Mouse (Mus musculus) cerebellum, postnatal 10 days (tissue): Measurements from ENCODE around the gene Sox18.

ENCODE experiments used
- DNase-seq, 2 experiments: peaks; one replicate each; pipeline ENCODE4 v3.0.0; 2021; ENCODE audit warnings: mixed read lengths in 2 of 2

The Sox18 gene

DNA sequence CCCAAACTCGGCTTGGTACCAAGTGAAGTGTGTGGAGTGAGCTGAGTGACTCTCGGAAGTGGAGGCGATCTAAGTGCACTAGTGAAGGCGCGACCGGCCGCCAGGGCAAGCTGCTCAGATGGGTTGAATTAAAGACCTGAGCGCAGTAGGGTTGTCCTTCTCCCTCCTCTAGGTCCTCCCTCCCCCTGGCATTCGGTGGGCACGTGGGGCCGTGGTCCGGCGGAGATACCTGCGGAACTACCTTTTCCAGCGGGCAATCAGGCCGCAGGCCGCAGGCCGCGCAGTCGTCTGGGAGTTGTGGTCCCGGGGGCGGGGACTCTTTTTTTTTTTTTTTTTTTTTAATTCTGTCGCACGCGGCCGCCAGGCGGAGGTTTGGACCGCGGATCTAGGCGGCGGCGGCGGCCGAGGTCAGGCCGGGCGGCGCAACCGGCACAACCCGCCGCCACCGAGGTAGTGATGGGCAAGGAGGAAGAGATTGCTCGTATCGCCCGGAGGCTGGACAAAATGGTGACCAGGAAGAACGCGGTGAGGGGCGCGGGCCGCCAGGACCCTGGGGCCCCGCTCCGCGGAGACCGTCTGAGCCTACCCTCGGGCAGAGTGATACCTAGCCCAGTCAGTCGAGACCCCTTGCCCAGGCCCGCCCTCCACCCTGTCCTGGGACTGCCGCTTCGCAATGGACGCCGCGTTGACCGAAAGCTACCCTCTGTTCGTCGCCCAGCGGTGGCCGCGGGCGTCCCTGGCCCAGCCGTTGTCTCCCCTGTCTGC lies 8.7 kb upstream of the Sox18 start, which contains the start of gene Tcea2:
Gene Tcea2, plus strand, starts transcription at position 360 of the 765 bp plus-strand sequence.
- DNase-seq, result peak; percentile 88 to 89

DNA sequence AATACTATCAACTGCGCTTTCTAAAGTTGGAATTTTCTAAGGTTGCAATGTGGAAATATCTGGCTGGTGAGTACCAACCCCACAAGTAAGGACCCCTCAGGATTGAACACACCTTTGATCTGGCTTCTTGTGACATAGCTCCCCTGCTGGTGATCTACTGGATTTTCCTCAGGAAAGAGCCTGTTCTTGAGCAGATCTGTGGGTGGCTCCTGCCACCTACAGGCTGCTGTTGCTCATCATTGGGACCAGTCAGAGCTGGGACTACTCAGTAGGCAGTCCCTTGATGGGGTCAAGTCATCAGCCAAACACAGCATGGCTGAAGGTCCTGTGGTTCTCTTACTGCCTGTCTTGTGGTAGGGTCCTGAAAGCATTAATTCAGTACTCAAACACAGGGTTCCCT lies 7.3 kb upstream of the Sox18 start:
- DNase-seq, result peak; percentile 80 to 81

DNA sequence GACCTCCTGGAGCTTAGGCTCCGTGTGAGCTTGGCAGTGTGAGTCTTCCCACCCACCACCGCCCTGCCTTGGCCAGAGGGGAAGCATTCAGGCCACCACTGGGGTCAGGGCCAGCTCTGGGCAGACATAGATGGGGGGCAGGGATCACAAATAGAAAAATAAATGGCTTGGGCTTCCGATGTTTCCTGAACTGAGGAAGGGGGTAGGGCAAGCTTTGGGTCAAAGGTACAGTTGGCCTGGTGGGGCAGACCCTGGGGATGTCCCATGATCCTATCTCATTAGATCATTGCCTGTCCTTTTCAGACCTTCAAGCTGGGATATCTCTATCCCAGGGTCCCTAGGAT lies 6.3 kb upstream of the Sox18 start:
- DNase-seq, result no peak

DNA sequence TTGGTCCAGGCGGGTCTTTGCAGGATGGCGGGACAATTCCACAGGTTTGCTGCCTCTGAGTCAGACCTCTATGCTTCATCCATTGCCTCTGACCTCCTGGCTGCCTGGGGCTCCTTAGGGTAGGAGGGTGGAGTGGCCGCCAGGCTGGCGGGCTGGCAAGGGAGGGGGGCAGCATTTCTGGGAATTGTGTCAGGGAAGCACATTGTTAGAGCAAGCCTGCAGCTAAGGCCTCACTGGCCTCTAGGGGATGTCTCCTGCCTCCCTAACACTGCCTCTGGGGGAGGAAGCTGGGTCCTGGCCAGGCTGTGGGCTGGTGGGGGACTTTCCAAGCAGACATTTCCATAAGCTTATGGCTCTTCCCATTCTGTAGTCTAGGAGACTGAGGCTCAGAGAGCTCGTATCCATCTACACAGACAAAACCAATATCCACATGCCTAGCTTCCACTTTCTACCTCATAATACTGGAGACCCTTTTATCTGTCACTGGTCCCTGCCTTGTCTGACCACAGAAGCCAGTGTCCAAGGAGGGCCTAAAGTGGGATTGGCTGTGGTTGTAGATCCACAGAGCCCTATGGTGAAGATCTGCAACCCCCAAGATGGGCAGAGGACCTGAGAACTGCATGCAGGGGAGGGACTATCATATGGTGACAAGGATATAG lies 5.8 kb upstream of the Sox18 start:
- DNase-seq, result peak in 1 of 2 experiments; percentile 37

DNA sequence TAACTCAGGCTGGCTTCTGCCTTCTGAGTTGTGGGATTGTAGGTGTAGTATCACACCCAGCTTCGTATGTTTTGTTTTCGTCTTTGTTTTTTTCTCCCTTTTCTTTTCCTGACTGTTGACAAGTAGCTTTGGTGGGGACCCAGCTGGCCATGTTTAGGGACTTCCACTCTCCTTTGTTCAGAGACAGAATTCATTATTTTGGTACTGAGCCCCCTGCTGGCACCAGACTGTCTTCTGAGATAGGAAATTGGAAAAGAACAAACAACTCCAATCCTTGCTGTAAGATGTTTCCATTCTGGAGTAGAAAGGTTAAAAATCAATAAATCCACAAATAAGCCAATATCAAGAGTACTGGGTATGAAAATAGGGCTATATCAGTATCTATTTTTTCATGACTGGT lies 5.0 kb upstream of the Sox18 start:
- DNase-seq, result peak; percentile 66

DNA sequence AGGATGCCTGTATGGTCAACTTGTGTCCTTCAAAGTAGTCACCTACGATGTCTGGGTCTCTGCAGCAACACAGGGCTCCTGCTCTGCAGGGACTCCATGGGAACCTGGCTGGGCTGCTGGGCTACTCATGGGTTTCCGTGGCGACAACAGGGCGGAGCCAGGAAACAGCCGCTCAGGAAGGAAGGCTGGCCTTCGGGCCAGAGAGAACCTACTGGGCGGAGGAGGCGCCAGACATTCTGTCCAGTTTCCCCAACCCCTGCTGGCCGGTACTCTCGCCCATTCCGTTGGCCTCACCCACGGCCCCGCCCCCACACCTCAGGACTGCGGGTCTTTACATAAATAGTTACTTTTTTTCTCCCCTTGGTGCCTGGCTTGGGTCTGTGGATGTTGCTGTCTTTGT lies 4.0 kb upstream of the Sox18 start:
- DNase-seq, result peak; percentile 68 to 78

DNA sequence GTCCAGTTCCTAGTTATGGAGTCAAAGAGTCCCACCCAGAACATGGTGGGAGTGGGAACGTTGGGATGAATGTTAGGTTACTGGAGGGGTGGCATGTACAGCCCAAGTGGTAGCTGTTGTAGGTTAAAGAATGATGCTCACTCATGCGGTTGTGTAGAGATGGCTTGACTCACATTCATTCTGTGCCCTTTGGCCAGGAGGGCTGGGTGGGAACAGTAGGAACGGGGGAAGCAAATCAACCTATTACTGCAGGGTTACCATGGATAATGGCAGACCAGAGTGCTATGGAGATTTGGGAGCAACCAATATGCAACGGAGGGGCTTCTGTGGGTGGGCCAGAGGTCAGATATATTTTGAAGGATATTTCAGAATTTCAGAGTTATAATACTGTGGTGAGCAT lies 3.5 kb upstream of the Sox18 start:
- DNase-seq, result no peak

DNA sequence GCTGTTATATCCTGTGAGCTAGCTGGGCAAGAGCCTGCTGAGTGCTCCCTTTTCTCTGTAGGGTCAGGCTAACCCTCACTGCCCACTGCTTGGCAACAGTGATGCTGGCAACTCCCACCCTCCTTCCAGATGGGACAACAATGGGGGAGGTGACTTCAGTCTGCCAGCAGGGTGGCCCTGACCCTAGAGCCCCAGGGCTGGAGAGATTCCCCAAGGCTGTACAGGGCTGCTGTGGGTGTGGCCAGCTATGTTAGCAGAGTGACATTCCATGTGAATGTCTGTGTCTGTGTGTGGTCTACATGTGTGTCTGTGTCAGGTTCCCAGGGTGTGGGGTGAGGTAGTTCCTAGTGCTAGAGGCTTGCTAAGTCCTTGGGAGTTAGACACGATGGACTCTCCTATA lies 2.1 kb upstream of the Sox18 start:
- peak in 1 of 2 experiments; percentile 56 for DNase-seq

DNA sequence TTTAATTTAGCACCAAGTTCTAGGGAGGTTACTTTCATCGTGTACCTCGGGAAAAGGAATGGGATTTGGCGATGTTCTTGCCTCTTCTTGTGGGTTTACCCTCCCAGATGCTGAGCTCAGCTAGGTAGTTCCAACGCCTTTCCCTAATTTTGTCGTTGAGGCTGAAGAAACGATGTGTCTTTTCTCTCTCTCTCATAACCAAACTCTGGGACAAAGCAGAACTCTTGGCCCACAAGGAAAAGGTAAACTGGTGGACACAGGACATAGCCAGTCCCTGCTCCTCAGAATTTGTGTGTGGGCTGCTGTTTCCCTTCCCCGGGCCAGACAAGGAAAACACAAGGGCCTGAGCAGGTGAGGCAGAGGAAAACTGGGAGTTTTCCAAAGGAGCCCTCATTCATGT lies 544 bp upstream of the Sox18 start:
- no peak for DNase-seq

DNA sequence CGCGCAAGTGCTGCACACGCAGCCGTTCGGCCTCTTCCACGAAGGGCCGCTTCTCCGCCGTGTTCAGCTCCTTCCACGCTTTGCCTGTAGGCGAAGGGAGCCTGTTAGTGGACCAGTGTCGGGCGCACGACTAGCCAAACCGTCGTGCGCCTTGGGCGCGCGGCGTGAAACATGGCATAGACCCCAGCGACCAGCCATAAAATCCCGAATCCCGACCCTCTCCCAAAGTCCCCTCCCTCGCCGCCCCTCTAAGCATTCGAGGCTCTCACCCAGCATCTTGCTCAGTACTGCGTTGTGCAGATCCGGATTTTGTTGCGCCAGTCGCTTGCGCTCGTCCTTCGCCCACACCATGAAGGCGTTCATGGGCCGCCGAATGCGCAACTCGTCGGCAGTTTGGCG lies 528 bp downstream of the Sox18 start:
- DNase-seq, result peak; percentile 36 to 57

DNA sequence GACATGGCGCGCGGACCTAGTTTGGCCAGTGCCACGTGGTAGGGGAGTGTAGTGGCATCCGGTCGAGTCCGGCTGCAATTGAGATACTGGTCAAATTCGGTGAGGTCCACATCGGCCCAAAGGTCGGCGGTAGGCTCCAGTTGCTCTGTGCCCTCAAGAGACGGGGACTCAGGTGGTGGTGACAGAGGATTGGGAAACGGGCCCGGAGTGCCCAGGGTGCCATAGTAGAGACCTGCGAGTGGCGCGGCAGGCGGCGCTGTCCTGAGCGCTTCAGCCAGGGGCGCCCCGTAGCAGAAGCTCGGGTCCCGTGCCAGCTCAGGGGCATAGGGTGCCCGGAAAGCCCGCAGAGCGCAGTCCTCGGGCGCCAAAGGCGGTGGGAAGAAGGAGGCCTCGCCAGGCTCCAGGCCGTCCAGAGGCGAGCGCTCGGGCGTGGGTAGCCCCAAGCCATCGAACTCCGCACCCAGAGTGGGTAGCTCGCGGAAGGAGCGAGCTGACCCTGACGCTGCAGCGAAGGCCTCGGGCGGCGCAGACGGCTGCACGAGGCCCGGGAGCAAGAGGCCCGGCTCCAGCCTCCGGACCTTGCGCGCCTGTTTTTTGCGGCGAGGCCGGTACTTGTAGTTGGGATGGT lies 1.0 kb downstream of the Sox18 start:
- peak; percentile 51 to 52 for DNase-seq

DNA sequence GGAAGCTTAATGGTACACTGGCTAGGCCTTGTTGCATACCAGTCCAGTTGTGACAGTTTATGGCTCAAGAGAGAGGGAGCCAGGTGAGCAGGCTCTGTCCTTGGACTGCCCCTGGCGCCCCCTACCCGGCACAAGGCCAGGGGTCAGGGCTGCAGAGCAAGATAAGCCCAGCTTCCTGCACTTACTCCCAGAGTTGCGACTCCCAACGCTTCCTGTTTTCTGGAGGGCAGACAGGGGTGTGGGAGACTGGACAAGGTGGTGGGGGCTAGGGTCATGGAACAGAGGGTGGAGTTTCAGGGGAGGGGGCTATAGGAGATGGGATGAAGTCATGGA lies 8.2 kb downstream of the Sox18 start:
- no peak for DNase-seq

DNA sequence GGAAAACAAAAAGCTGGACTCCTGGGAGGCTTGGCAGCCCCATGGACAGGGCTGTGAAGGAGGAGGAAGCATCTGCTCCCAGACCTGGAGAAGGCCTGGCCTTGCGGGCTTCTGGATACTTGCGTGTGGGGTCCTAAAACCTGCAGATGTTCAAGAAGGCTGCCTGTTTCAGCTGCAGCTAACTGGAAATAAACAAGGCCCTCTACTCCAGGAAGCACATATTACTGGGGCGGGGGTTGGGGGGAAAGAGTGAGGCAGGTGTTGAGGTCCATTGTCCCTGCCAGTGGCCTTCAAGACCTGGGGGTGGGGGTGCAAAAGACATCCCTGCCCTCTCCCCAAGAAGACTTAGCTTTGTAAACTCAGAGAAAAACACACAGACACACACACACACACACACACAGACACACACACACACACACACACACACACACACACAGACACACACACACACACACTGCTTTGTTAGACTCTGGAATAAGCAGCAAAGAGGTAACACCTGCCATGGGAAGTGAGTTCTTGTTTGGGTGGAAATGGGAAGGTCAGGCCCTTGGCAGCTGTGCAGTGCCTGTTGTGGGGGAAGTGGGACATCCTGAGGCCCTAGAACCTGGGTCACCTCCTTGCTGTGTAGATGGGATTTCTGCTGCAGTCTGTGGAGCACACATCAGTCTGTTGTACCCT lies 8.7 kb downstream of the Sox18 start:
- no peak for DNase-seq

DNA sequence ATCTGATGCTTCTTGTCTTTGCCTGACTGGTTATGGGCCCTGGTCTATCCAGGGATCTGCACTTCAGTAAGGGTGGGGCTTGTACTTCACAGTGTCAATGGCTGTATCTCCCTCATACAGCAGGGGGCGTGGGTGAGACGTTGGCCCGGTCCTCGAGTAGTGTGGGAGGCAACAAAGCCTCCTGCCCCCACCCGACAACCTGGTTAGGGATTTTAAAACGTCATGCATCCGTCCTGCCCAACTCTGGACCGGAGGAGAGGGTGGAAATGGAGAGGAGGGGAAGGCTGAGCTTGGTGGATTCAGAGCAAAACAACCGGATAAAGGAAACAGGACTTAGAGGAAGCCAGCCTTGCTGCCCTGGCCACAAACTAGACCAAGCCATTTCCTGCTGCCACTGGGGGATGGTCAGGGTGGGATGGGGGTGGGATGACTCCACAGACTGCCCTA lies 11.8 kb downstream of the Sox18 start:
- peak; percentile 90 to 92 for DNase-seq

DNA sequence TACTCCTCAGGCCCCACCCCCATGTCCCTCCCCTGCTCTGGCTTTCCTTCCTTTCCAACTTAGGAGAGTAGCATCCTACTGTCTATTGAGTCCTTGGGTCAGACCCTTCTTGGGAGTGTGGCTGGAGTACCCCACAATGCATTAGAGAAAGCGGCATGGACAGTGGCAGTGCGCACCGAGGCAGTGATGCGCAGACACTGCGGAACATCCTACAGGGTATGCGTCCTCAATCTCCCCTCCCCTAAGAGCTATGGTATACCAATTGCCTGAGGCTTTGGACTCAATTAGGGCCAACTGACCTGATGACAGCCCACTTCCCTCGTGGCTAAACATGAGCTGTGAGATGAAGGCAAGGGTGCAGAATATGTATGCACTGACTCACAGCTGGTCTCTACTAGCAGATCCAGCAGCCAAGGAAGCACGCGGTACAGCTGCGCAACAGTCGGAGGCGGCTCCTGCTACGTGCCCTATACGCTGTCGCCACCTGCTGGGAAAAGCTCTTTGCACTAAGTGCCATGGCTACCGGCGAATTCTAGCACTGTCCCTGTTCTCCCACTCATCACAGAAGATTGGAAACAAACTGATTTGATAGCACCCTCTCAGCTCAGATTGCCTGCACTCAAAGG lies 12.4 kb downstream of the Sox18 start:
- peak in 1 of 2 experiments; percentile 47 for DNase-seq

DNA sequence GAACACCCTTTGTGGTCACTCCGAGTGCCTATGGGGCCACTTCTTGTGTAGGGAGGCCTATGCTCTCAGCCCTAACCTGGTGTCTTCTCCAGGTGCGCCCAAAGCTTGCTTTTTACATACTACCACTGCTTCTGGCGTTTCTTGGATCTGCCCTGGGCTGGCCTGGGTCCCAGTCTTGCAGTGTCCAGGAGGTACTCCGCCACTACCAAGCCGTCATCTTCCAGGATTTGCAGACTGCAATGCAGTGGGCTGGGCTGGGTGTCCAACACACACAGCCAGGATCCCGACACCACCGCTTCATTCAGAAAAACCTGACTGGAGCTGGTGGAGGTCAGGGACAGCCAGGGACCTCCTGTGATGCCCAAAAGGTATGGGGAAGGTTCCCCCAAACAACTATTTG lies 12.9 kb downstream of the Sox18 start:
- peak; percentile 42 to 52 for DNase-seq

DNA sequence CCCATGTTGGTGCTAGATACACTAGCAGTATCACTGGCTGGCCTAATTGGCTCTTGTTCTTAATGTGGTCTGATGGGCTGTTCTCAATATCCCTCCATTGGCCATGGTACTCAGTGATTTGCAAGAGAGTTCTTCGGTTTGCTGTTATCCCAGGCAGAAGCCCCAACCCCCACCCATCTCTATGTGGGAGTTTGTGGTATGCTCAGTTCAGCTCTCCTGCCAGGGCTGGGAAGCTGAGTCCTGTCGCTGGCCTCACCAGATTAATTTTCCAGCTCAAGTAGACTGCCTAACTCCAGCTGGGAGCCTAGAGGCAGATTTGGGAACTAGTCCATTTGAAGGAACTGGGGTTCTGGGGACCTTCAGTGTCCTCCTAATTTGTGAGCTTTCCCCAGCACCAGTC lies 14.0 kb downstream of the Sox18 start:
- DNase-seq, result no peak

DNA sequence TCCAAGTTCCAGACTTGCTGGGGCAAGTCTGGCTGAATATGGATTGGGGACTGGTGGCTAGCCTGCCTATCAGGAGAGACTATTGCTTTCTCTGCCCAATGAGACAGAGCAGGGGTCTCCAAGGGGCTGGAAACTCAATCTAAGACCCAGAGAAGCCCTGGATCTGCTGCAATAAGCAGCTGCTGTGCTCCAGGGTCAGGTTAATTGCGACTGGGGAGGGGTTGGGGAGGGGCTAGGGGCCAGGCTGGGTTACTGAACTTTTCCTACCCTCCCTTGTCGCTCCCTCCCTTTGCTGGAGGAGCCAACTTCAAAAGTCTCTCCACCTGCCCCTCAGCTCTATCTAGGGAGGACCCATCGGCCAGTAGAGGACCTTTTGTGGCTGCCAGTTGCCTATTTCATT lies 14.7 kb downstream of the Sox18 start, which contains the start of gene Gm29797:
Gene Gm29797, plus strand, starts transcription at position 301 of the 400 bp plus-strand sequence.
- no peak for DNase-seq

DNA sequence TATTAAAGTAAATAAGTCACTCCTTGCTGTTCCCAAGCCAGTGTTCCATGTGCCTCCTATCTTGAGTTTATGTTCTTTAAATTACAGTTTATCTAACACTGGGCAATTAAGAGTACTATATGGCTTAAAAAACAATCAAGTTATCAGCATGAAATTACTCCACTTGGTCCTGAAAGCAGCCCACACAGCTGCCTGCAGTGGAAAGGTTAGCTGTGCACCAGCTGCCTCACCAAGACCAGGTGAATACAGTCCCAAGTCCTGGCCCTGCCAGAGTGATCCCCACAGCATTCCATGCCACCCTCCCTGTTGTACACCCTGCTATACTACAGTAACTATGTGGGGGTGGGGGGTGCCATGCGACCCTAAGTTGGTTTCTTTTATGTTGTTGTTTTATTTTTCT lies 17.9 kb downstream of the Sox18 start:
- DNase-seq, result no peak

DNA sequence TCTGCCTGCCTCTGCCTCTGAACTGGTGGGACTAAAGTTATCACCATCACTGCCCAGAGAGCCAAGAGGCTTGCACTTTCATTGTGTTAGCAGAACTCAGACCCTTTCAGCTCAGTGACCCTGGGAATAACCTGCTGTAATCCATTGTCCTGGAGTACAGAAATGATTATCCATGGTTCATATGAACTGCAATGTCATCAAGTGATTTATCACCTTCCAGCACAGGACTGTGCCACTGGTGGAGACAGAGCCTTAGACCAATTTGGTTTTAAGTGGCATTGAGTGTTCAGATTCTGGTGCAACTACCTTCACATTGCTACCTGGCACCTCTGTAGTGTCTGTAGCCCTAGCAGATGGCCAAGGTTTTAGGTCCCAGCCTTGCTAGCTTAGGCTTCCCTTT lies 18.4 kb downstream of the Sox18 start:
- no peak for DNase-seq

DNA sequence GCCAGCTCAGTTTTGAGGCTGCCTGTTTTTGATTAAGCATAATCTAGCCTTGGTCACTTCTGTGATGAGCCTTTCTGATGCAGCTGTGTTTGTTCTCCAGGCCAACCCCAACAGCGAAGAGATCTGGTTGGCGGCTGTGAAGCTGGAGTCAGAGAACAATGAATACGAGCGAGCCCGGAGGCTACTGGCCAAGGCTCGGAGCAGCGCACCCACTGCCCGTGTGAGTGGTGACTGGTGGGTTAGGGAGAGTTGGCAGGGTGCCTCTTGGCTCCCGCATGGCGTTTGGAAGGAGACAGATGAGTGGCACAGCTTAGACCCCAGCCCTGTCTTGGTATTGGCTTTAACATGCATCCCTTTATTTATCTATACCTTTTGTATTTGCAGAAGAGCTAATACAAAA lies 22.5 kb downstream of the Sox18 start:
- DNase-seq, result peak; percentile 62 to 79

DNA sequence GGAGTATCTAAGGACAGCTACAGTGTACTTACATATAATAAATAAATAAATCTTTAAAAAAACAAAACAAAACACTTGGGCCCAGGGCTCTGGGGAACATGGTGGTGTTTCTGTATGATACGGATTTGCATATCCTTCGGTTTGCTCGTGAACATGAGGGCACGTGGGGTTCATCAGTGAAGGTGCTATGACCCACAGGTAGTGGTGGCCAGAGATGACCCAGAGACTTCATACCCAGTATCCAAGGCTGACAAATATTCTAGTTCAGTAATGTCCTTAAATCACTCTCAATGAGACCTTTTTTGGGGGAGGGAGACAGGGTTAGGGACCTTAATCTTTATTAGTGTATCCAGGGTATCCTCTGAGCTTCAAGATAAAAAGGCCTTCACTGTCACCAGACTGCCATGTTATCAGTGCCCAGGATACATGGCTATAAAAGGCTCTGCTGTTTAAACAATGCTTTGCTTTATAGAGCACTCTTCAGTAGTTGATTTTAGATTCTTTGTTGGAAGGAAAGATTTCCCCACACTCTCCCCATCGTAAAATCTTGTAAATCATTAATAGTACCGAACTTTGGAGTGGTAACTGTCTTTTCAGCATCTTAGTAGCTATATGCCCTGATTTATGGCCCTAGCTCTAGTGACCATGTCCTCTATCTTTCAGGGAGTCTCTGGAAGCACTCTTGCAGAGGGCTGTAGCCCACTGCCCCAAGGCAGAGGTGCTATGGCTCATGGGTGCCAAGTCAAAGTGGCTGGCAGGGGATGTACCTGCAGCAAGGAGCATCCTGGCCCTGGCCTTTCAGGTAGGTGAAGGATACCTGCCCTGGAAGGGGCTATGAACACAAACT lies 24.6 kb downstream of the Sox18 start:
- no peak for DNase-seq
